Comparison of ENCODE assay signal across 6 mouse cellular contexts in the genomic region with DNA sequence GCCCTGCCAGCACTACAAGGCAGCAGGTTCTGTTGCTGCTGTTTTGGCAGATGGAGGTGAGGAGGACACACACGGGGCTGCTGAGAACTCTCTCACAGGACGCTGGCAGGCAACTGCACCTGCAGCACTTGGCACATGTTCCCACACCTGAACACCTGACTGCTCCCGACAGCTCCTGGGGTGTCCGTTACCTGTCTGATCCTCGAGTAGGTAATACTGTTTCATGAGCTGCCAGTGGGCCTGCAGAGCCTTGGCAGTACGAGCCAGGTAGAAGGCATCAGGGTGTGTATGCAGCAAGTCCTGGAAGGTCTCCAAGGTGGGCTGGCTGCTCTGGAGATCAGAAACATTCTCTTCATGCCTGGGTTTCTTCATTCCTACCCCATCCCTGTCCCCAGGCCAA. TPM values are rescaled to one million over a fixed set of nuclear protein-coding genes. Genes with fewer than 3 reads are reported as not detected.
"Had no signal": no experiment of that assay in that cellular context is flagged by ENCODE, and none has a peak within 500 bp of the region (broad histone marks: within the 10 kb centered on the region; RNA-seq: fewer than 3 reads in every experiment).

No protein-coding gene starts in this region.

RNA-seq across cellular contexts. Expression of a gene that starts 22.1 kb away (rescaled TPM):
- polyA plus RNA-seq: limb, embryonic 10.5 days; liver, embryonic 12.5 days had no signal

RNA-seq across cellular contexts. Expression of a gene that starts 49.0 kb away (rescaled TPM):
- polyA plus RNA-seq: large intestine, adult 2 months; liver, embryonic 15.5 days; neural tube, embryonic 11.5 days; small intestine, adult 2 months had no signal
